Mouse (Mus musculus): ENCODE data around the gene Cxcl1. TPM values are rescaled to one million over a fixed set of nuclear protein-coding genes. Genes with fewer than 3 reads are reported as not detected.

Cxcl1 gene
- total RNA-seq, 1 experiment from 2014 or later = not detected

DNA sequence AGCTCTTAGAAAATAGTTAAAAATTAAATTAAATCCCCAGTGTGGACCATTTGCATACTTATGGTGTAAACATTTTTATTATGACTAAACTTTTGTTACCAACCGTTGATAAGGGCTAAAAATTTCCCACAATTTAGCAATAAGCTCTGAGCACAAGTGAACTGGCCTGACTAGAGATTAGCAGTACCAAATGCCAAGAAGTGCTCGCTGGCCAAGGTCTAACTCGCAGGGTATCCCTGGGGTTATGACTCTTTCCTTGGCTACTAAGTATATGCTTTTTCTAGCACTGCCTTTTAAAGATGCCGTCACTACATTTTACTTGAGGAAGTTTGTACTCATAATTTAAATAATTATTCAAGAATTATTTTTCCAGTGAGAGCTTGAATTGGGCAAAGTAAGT is 10.0 kb upstream of the Cxcl1 start:
- no peak for ATAC-seq (replicated peaks in 1 of 2; ENCODE audit: insufficient read depth in 1 of 2, low FRiP score in 2 of 2, low TSS enrichment in 1 of 2, low read depth in 1 of 2, poor library complexity in 2 of 2, severe bottlenecking in 2 of 2)

DNA sequence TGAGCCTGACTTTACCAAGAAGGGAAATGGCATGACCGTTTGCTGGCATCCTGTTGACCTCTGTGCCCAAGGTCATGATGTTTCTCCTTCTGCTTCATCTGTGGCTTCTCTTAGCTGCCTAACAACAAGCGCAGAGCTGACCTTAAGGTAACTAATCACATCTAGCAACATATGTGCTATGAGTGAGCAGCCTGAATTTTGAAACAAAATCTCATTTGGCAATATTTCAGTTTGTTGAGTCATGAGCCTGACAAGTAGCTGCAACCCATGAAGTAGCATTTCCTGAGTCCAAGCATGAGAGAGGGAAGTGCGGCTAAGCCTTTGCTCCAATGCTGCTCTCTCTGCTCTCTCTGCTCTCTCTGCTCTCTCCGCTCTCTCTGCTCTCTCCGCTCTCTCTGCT is 9.4 kb upstream of the Cxcl1 start:
- peak; percentile 85 to 88 for ATAC-seq (replicated peaks in 1 of 2; ENCODE audit: insufficient read depth in 1 of 2, low FRiP score in 2 of 2, low TSS enrichment in 1 of 2, low read depth in 1 of 2, poor library complexity in 2 of 2, severe bottlenecking in 2 of 2)

GRCm38 (mm10) chr5:90882146-90882545 is 8.9 kb upstream of the Cxcl1 start:
- no peak for ATAC-seq (replicated peaks in 1 of 2; ENCODE audit: insufficient read depth in 1 of 2, low FRiP score in 2 of 2, low TSS enrichment in 1 of 2, low read depth in 1 of 2, poor library complexity in 2 of 2, severe bottlenecking in 2 of 2)

GRCm38 (mm10) chr5:90884628-90885242 is 6.3 kb upstream of the Cxcl1 start:
- peak in 1 of 2 experiments; percentile 38; a peak in 2 of 4 replicates for ATAC-seq (replicated peaks in 1 of 2; ENCODE audit: insufficient read depth in 1 of 2, low FRiP score in 2 of 2, low TSS enrichment in 1 of 2, low read depth in 1 of 2, poor library complexity in 2 of 2, severe bottlenecking in 2 of 2)

DNA sequence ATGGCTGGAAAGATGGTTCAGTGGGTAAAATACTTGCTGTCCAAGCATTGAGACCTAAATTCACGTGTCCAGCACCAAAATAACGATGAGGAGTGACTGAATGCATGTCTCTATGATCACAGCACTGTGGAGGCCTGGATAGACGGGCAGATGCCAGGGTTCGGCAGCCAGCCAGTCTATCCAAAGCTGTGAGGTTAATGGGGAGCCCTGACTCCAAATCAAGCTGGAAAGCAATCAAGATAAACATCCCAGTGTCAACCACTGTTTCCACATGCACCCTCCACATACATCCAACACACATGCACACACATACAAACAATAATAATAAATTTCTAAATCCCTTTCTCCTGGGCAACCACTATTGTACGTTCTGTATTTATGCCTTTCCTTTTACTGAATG is 2.4 kb upstream of the Cxcl1 start:
- ATAC-seq (replicated peaks in 1 of 2; ENCODE audit: insufficient read depth in 1 of 2, low FRiP score in 2 of 2, low TSS enrichment in 1 of 2, low read depth in 1 of 2, poor library complexity in 2 of 2, severe bottlenecking in 2 of 2) = no peak

- ATAC-seq (replicated peaks in 1 of 2; ENCODE audit: insufficient read depth in 1 of 2, low FRiP score in 2 of 2, low TSS enrichment in 1 of 2, low read depth in 1 of 2, poor library complexity in 2 of 2, severe bottlenecking in 2 of 2) = no peak
Observed at GRCm38 (mm10) chr5:90891464-90891813, 398 bp downstream of the Cxcl1 start.

DNA sequence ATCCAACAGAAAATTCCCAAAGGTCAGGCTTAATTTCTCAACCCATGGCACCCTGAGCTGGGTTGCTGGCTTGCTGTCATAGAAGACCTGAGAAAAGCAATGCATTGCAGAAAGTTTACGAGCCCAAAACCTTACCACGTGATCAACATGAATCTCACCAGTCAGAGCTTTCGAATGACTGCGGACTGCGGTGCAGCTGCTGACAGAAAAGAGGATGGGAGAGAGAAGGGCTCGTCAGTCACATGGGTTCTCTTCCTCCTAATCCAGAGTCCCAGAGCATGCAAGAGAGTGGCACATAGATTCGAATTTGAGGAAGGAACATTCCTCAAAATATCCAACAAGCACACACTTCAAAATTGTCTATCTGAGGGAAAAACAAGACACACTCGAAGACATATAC is 3.2 kb downstream of the Cxcl1 start:
- no peak for ATAC-seq (replicated peaks in 1 of 2; ENCODE audit: insufficient read depth in 1 of 2, low FRiP score in 2 of 2, low TSS enrichment in 1 of 2, low read depth in 1 of 2, poor library complexity in 2 of 2, severe bottlenecking in 2 of 2)

DNA sequence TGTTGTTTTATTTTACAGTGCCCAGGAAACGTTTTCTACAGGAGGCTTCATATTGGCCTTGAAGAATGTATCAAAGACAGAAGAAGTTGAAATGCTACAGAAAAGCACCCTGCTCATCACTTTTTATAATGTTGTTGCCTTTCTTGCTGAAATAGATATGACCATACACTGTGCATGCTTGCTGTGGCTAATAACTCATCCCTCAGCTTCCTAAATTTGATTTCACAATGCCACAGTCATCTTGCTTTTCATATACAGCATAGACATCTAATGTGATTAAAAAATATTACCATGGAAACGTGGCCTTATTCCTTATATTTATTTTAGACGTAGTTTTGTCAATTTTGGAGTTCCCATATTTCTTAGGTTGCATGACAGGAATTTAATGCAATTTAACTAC is 6.4 kb downstream of the Cxcl1 start:
- no peak; a peak in 1 of 4 replicates for ATAC-seq (replicated peaks in 1 of 2; ENCODE audit: insufficient read depth in 1 of 2, low FRiP score in 2 of 2, low TSS enrichment in 1 of 2, low read depth in 1 of 2, poor library complexity in 2 of 2, severe bottlenecking in 2 of 2)

DNA sequence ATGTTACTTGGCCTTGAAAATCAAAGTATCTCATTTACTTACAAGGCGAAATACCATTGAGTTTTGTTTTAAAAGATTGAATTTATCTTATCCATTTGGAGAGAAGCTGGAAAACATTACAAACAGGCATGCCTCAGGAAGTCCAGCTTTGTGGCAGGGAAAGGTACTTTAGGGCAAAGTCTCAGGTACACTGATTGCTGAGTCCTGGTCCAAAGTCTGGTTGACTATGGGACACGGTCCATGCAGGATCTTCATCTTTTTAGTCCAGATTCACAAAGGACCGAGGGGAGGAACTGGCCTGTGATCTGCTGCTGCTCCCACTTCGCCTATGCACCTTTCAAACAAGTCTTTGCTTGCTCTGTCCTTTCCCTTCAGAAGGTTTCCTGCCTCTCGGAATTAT is 8.3 kb downstream of the Cxcl1 start:
- ATAC-seq (replicated peaks in 1 of 2; ENCODE audit: insufficient read depth in 1 of 2, low FRiP score in 2 of 2, low TSS enrichment in 1 of 2, low read depth in 1 of 2, poor library complexity in 2 of 2, severe bottlenecking in 2 of 2) = no peak

DNA sequence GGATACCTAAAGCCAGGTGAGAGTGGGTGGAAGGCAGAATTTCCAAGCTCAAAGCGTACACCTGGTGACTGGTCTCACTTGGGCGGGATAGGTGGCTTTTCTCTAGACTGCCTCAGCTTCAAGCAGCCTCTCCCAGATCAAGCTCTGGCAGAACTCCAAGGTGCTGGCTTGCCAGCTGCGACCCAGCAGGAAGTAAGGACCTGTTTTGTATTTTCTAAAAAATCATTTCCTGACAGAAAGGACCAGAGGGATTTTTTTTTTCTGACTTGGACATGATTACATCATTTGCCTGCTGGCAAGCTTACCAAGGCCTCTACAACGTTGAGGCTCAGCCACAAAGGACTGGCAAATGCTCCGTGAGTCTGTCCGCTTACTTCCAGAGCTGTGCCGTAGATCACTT is 9.1 kb downstream of the Cxcl1 start:
- peak; percentile 30 to 34 for ATAC-seq (replicated peaks in 1 of 2; ENCODE audit: insufficient read depth in 1 of 2, low FRiP score in 2 of 2, low TSS enrichment in 1 of 2, low read depth in 1 of 2, poor library complexity in 2 of 2, severe bottlenecking in 2 of 2)

DNA sequence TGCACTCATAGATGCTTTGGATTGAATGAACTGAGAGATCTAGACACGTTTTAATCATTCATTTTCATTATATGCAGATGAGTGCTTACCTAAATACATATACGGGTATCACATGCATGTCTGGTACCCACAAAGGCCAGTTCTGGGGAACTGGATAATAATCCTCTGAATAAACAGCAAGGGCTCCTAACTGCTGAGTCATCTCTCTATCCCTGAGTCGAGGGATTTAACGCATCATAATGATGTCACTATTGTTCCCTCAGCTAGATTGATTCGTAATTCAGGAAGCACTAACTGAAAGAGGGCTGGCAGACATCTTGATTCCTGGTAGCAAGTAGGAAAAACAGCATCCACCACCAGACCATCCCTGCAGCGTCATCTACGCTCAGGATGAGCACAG is 9.6 kb downstream of the Cxcl1 start:
- ATAC-seq (replicated peaks in 1 of 2; ENCODE audit: insufficient read depth in 1 of 2, low FRiP score in 2 of 2, low TSS enrichment in 1 of 2, low read depth in 1 of 2, poor library complexity in 2 of 2, severe bottlenecking in 2 of 2) = no peak

- ATAC-seq (replicated peaks in 1 of 2; ENCODE audit: insufficient read depth in 1 of 2, low FRiP score in 2 of 2, low TSS enrichment in 1 of 2, low read depth in 1 of 2, poor library complexity in 2 of 2, severe bottlenecking in 2 of 2) = peak; percentile 26 to 48; a peak in 2 of 4 replicates
Observed at GRCm38 (mm10) chr5:90902380-90903260, 11.6 kb downstream of the Cxcl1 start.

- ATAC-seq (replicated peaks in 1 of 2; ENCODE audit: insufficient read depth in 1 of 2, low FRiP score in 2 of 2, low TSS enrichment in 1 of 2, low read depth in 1 of 2, poor library complexity in 2 of 2, severe bottlenecking in 2 of 2) = peak; percentile 51 to 73
Observed at GRCm38 (mm10) chr5:90903339-90904020, 12.4 kb downstream of the Cxcl1 start, which contains the start of gene Cxcl2. TSS of gene Cxcl2 (plus strand) at chr5:90903871.

- ATAC-seq (replicated peaks in 1 of 2; ENCODE audit: insufficient read depth in 1 of 2, low FRiP score in 2 of 2, low TSS enrichment in 1 of 2, low read depth in 1 of 2, poor library complexity in 2 of 2, severe bottlenecking in 2 of 2) = peak; percentile 67 to 78; a peak in 3 of 4 replicates
Observed at GRCm38 (mm10) chr5:90908983-90909382, 17.9 kb downstream of the Cxcl1 start.

DNA sequence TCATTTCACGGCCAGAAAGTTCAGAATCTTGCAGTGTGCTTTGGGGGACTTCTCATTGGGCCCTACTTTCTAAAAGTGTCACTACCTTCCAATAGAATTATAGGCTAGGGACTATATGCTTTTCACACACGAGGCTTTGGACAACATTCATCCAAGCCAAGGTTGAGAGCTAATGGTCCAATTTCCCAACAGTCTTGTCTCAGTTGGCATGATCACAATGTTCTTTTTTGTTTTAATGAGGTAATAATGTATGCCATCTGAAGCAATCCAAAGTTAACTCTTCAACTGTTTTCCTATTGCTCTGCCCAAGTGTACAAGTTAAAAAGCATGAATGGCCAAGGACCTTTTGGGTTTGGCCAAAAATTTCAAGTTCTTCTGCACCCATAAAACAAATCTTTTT is 28.5 kb downstream of the Cxcl1 start:
- ATAC-seq (replicated peaks in 1 of 2; ENCODE audit: insufficient read depth in 1 of 2, low FRiP score in 2 of 2, low TSS enrichment in 1 of 2, low read depth in 1 of 2, poor library complexity in 2 of 2, severe bottlenecking in 2 of 2) = no peak

- ATAC-seq (replicated peaks in 1 of 2; ENCODE audit: insufficient read depth in 1 of 2, low FRiP score in 2 of 2, low TSS enrichment in 1 of 2, low read depth in 1 of 2, poor library complexity in 2 of 2, severe bottlenecking in 2 of 2) = no peak
Observed at GRCm38 (mm10) chr5:90922958-90923357, 31.9 kb downstream of the Cxcl1 start.

DNA sequence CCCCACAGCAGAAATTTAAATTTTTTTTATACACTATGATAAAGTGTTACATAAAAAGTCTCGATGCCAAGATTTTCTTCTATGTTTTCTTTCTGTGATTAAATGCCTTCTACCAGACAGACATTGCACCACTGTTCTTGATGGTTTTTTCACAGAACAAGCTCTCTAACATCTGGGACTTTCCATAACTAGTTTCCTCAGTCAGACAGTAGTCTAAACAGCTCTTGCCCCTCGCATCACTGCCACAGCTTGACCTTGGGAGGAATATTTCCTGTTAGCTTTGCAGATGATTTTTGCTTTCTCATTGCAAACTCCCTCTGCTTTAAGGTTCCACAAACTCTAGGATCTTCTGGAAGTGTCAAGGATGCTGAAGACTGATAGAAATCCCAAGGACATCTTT is 39.5 kb downstream of the Cxcl1 start:
- ATAC-seq (replicated peaks in 1 of 2; ENCODE audit: insufficient read depth in 1 of 2, low FRiP score in 2 of 2, low TSS enrichment in 1 of 2, low read depth in 1 of 2, poor library complexity in 2 of 2, severe bottlenecking in 2 of 2) = peak; percentile 12 to 31; a peak in 1 of 4 replicates
